Mouse (Mus musculus): ENCODE results near the gene B2m.

The B2m gene

DNA sequence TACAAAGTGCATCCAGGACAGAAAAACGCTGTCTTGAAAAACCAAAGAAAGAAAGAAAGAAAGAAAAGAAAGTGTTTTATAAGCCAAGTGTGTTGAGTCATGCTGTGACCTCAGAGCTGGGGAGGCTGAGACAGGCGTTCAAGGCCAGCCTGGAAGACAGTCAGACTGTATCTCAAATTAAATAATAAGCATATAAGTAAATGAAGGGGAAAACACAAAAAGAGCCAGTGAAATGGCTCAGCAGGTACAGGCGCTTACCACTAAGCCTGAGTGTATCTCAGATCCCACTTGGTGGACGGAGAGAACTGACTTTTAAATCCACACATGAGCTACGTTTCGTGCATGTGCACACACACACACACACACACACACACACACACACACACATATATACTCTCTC lies 1.8 kb downstream of the B2m start:
- no peak for DNase-seq (ENCODE audit: low spot score in 2 of 2)

DNA sequence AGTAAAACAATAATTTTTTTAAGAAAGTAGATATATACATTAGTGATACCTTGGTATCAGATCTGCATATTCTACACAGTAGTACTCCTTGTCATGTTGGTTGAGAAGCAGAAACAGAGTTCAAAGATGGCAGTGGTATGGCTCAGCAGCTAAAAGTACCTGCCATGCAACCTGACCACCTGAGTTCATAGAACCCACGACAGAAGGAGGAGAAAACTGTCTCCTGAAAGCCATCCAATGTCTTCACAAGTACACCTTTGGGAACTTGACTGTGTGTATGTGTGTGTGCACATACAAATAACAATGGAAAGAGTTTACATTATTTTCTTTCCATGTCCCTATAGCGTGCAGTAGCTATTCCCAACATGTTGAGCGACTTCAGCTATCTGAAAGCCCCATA lies 2.2 kb downstream of the B2m start:
- no peak for DNase-seq (ENCODE audit: low spot score in 2 of 2)

DNA sequence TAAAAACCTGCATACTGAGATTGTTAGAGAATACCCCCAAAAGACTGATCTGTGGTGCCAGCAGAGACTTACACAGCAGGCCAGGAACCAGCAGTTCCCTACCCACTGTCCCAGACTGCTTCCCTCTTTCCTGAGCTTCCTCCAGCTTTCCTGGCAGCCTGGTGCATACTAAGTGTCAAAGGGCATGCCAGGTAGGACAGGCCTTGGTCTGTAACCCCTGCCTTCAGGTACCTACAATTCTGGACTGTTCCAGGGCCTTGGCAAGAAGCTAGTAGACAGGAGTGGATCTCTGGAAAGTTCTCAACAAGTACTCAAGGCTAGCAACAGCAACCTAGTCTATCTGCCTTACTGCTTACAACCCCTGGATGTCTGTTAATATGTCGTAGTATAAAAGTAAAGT lies 3.7 kb downstream of the B2m start:
- no peak for DNase-seq (ENCODE audit: low spot score in 2 of 2)

DNA sequence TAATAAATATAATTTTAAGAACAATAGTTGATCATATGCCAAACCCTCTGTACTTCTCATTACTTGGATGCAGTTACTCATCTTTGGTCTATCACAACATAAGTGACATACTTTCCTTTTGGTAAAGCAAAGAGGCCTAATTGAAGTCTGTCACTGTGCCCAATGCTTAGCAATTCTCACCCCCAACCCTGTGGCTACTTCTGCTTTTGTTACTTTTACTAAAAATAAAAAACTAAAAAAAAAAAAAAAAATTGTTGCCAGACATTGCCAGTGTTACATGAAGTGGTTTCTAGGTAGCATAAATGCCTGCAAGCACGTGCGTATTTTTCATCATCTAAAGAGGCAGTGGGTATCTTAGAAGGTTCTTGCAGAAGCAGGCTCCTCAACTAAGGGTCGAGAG lies 5.4 kb downstream of the B2m start:
- no peak for DNase-seq (ENCODE audit: low spot score in 2 of 2)

DNA sequence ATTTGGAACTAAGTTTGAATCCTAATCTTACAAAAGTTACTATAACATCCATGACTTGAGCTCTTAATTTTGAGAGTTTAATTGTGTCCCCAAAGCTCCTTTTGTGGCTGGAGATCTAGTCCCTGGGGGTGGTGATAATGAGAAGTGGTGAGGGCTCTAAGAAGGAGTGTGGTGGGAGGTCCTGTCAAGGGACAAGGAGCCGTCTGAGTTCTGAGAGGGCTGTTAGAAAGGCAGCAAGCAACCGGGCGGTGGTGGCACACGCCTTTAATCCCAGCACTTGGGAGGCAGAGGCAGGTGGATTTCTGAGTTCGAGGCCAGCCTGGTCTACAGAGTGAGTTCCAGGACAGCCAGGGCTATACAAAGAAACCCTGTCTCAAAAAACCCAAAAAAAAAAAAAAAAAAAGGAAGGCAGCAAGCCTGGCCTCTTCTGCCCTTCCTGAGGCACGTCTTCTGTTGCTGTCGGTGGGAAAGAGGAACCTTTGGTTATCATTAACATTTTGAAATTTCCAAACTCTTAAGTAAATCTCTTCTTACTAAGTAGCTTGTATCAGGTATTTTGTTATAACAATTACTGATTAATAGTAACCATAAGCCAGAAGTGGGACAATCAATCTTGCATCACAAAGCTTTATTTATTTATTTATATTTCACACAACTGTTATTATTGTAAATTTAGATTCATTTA lies 6.3 kb downstream of the B2m start:
- DNase-seq (ENCODE audit: low spot score in 2 of 2), result no peak

DNA sequence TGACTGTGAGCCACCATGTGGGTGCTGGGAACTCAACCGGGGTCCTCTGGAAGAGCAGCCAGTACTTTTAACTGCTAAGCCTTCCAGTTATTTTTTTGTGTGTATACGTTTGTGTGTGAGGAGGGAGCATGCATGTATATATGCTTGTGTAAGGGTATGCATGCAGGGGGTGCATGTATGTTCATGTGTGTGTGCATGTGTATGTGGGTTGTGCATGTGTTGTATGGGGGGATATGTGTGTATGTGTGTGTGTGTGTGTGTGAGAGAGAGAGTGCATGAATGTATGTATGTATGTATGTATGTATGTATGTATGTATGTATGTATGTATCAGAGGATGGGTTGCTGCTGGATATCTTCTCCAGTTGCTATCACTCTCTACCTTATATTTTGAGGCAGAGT lies 7.0 kb downstream of the B2m start:
- DNase-seq (ENCODE audit: low spot score in 2 of 2), result no peak

DNA sequence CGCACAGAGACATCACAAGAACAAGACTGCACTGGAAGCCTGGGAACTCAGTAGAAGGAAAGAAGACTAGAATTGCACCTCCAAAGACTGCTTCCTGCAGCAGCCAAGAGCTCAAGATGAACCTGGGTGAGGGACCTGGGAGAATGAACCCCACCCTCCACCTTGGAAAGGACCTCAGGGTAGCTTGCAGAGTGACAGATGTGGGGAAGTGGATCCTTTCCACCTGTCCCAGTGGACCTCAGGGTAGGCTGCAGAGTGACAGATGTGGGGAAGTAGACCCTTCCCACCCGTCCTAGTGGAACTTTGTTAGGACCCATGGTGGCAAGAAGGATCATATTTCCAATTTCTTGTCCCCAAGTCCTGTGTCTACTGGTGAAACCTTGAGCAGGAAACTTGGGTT lies 7.8 kb downstream of the B2m start:
- DNase-seq (ENCODE audit: low spot score in 2 of 2), result no peak

DNA sequence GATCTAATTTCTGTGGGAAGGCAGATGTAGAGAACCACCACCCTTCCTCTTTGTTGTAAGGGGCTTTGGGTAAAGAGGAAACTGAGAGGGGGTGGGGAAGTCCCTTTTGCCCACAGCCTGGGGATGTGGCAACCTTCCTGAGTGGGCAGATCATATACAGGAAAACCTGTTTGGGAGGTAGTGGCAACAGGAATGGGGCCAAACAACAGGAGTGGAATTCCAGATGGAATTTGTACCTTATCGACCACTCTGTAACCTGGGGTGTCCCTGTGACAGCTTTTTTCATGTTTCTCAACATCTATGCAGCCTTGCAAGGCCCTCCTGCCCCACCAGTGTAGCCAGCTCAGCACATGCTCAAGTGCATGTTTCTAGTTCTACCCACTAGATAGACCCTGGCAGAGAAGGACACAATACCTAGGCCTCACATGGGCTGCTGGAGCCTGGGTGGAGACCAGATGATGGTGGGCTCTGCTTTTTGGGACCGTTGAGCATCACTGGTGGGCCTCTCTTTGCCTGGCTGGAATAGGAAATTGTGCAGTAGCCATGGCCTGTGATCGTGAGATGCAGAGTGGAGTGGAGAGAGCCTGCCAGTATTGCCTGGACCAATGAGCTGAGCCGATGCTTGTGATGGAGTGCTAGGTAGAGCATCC lies 8.7 kb downstream of the B2m start:
- peak in 1 of 2 experiments; percentile 9 for DNase-seq (ENCODE audit: low spot score in 2 of 2)

DNA sequence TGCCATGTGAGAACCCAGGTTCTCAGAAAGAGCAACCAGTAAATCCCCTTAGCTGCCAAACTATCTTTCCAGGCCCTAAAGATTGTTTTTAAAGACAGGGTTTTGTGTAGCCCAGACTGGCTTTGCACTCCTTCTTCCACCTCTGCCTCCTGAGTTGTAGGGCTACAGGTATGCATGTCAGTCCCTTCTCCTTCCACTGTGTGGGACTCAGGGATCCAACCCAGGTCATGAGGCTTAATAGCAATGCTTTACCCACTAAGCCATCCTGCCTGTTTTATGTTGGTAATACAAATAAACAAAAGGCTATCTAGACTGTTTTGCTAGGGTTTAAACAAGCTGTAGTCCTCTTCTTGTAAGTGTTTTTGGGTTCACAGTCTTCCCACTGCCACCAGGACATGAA lies 10.1 kb downstream of the B2m start:
- no peak for DNase-seq (ENCODE audit: low spot score in 2 of 2)

DNA sequence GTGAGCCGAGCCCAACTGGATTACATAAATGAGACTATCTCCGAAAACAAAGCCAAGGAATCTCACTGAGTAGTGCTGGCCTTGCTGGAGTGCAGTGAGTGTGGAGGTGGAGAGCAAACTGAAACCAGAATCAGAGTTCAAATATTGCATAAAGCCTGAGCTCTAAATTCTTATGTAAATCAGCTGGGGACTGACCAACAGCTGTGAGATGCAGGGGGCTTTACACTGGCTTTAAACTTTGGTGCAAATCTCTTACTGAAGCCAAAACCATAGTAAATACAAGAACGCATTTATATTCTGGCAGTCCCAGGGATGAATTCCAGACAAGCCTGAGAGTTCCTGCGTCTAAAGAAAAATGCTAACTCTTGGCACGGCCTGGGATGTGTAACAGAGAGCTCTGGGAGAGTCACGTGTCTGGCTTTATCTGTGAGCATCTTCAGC lies 10.9 kb downstream of the B2m start:
- no peak for DNase-seq (ENCODE audit: low spot score in 2 of 2)

DNA sequence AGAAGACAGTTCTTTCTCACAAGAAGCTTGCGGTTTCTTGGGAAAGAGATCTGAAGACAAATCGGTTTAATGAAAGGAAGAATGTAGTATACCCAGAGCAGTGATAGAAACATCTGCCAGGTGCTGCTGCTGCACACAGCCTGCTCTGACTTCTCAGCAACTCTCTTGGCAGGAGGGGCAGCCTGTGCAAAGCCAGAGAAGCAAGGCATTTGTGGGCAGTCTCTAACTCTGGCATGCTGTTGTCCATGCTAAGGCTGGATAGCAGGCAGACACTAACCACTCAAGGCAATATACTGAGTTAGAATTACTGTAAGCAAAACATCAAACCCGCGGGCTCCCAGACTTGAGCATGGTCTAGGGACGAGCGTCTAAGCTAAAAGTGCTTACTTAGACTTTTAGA lies 12.2 kb downstream of the B2m start:
- peak; percentile 26 to 35 for DNase-seq (ENCODE audit: low spot score in 2 of 2)

DNA sequence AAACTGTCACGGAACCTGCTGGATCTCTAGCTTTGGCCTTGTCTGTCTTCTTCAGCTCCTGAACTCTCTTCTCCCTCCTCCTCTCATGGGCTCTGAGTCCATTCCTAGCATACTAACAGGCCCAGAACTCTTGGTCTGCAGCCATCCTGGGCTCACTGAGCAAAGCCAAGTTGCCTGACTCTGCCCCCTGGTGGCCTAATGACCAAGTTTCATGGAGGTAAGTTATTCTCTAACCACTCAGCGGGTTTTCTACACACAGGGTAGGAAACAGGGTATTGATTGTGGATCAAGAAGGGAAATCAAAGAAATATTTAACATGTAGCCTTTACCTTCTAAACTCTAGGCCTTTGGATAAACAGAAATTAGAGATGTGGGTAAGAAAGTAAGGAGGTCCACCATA lies 13.2 kb downstream of the B2m start, which contains the start of gene Trim69:
TSS of gene Trim69 (plus strand) at position 21 of the 400 bp plus-strand sequence.
- peak; percentile 59 to 88 for DNase-seq (ENCODE audit: low spot score in 2 of 2)

DNA sequence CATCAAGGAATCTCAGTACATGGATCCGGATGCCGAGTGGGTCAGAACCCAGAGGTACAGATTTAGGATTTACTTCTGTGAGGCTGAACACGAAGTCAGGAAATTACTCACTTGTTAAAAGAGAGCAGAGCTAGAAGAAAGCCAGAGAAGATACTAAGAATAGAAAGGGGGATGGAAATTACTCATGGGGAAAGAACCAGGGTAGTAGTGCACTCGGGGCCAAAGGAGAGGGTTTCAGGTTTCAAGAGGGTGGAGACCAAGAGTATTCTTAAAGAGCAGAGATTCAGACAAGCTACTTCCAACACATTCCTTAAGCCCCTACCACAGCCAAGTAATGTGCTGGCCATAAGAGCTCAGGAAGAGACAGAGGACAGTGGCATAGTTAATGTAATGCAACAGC lies 14.1 kb downstream of the B2m start:
- no peak for DNase-seq (ENCODE audit: low spot score in 2 of 2)

DNA sequence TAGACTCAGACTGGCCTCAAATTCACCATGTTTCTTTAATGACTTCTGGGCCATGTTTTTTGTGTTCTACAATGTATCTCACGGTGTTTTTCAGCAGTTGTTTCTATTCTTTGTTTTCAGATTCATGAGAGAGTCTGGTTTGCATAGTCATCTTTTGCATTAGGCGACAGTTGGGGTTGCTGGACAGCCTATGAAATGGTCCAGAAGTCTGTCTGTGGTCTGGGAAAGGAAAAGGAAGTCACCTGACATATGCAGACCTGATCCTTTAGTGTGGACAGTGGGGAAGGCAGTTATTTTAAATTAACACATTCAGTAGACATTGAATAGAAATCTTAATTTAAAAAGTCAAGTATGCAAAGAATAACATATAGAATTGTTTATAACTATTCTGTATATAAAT lies 15.0 kb downstream of the B2m start:
- no peak for DNase-seq (ENCODE audit: low spot score in 2 of 2)

DNA sequence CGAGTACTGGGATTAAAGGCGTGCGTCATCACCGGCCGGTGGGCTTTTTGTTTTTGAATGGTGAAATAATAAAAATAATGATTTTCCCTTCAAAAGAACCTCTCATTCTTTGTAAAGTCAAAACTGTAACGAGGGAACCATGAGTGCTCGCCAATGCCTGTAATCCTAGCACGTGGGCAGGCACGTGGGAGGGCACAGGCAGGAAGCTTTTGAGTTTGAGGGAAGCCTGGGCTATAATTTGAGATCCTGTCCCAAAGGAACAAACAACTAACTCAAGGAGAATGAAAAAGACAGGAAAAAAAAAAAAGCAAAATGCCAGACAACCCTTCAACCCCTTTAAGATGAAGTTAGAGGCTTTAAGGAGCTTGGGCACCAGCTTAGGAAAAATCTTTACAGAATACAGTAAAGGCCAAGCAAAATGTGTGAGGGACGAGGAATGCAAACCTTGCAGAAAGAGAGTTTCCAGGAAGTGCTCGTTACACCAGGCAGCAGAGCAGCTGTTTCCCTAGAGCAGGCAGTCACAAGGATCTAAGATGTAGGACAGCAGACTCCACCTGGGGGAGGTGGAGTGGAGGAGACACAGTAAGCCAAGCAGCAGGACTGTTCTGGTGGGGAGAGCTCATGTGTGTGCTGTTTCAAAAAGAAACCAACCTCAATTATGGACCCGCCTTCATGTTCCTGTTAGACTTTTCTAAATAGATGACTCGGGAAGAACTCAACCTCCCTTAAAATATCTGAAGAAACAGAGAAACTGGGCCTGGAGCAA lies 16.1 kb downstream of the B2m start:
- no peak for DNase-seq (ENCODE audit: low spot score in 2 of 2)

DNA sequence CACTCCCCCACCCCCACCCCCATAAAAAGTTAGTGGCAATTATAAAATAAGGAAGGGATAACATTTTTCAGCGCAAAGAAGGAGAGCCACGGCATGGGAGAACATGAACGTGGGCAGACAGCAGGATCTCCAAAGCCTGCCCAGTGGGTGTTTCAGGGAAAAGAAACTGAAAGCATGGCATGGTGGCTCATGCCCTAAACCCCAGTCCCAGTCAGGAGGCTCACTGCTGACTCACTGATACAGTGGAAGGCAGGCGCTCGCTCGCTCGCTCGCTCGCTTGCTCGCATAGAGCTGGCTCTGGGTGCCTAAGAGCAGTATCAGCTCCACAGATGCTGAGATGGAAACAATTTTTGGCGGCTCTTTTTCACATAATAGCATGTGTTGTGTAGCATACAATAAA lies 16.8 kb downstream of the B2m start:
- DNase-seq (ENCODE audit: low spot score in 2 of 2), result no peak

DNA sequence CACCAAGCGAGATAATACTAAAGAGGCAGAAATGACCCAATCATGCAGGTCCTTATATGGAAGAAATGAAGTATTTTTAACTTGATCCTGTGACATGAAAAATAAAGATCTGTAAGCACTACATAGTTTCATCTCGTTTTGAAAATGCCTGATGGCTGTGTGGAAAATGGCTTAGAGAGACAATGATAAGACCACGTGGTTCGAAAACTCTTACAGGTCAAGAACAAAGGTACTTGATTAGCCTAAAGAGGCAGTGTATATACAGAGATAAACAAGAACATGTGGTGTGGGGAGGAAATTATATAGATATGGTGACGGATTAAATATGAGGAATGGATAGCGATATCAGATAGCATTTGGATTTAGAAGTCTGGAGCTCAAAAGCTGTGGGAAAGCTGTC lies 23.8 kb downstream of the B2m start:
- no peak for DNase-seq (ENCODE audit: low spot score in 2 of 2)

DNA sequence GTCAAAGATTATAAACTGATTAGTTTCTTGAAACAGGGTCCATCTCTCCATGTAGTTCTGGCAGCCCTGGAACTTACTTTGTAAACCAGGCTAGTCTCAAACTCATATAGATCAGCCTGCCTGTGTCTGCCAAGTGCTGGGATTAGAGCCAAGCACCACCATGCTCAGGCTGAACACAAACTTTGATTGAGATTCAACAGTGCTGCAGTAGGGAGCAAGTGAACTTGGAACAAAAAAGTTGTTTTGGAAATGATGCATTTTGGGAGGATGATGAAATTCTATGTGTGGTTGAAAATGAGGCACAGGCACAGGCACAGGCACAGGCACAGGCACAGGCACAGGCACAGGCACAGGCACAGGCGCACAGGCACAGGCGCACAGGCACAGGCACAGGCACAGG lies 24.7 kb downstream of the B2m start:
- DNase-seq (ENCODE audit: low spot score in 2 of 2), result no peak

DNA sequence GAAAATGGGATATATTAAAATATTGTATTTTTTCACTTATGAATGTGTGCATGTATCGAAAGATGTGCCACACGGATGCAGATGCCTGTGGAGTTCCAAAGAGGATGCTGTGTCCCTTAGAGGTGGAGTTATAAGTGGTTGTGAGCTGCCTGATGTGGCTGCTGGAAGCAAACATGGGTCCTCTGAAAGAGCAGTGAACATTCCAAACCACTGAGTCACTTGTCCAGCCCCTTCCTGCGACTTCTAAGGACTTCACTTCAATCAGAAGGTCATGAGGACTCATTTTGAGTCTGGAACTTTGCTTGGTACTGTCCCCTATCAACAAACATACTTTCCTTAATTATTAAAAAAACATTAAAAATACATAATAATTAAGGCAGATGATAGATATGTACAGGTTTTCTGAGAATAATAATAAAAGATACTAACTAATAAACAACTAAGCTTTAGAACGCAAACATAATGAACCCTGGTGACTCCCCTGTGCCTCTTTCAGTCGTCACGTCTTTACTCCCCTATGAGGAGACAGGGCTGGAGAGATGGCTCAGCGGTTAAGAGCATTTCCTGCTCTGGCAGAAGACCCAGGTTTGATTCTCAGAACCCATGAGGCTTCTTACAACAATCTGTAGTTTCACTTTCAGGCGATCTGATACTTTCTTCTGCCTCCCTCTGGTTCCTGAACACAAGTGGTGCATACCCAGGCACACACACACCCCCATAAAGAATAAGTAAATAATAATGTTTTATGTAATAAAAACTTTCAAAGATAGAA lies 32.8 kb downstream of the B2m start:
- peak; percentile 14 to 45 for DNase-seq (ENCODE audit: low spot score in 2 of 2)

DNA sequence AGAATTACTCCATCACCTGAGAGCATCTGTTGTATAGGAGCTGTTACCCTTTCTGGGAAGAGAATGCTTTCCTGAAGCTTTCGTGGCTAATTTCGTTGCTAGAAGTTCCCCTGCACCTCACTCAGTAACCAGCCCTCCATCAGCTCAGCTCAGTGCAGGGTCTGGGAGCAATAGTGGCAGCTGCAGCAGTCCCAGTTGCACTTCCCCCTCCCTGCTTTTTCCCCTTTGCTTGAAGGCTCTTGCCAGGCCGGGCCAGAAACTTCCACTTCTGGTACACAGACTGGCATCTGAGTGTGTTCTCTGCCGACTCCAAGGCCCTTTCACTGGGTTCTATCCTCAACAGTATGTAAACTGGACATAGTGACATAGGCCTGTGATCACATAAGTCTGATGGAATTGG lies 37.6 kb downstream of the B2m start:
- DNase-seq (ENCODE audit: low spot score in 2 of 2), result no peak

DNA sequence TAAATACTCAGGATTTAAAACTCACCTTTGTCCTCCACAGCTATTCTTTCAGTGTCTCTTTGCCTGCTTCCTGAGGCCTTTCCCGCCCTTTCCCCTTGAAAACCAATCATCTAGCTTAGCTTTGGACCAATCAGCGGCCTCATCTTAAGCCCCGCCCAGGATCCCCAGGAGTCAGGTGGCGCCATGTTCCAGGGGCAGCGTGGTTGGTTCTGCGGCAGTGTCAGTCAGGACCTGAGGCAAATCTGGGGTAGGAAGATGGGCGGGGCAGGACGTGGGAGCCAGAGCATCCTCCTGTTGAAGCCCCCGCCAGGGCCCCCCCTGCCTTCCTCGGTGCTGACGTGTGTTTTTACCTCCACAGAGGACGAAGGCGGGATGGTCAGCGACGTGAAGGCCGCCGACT lies 38.6 kb downstream of the B2m start, which contains the start of the genes Patl2 and Terb2:
TSS of gene Patl2 (minus strand) at position 84 of the 400 bp plus-strand sequence.
TSS of gene Terb2 (plus strand) at position 167 of the 400 bp plus-strand sequence.
- no peak for DNase-seq (ENCODE audit: low spot score in 2 of 2)

DNA sequence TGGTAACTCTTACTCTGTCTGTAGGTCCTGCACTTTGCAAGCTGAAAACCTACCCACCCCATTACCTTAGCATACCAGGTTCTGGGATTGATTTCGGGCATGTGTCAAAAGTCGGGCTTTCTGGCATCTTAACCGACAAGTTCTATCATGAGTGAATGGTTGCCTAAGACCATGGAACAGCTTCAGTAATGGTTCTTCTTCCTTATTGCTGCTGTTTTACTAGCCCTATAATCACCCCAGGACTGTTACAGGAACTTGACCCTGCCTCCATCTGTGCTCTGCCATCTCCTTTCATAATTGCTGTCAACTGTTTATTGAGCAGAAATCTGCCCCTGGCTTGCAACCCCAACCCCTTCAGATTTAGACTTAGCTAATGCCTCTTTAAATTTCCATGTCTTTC lies 39.3 kb downstream of the B2m start:
- DNase-seq (ENCODE audit: low spot score in 2 of 2), result no peak
